Mouse (Mus musculus) heart, postnatal 25 days (tissue): ENCODE measurements around the gene Ppm1h. TPM values are rescaled to one million over a fixed set of nuclear protein-coding genes. Genes with fewer than 3 reads are reported as not detected.
"Not testable (repeated sequence)": the region's sequence is repeated elsewhere in the genome, so short reads cannot be mapped to it uniquely, and the experiment has no call there.

Experiments
- DNase-seq: peaks from one replicate; pipeline ENCODE4 v3.0.0; 2022; ENCODE audit warnings: low spot score
- intact Hi-C: fragments of 180-260 bp; cut with DNase I; formaldehyde crosslinking; loops from one replicate; pipeline ENCODE4 v1.15.1; 2025
- total RNA-seq, 2 experiments: library from RNA; stranded (reverse); gene quantifications; 2 replicates each; pipeline ENCODE4 v1.2.3; 2021

The Ppm1h gene
- total RNA-seq, 2 experiments from 2014 or later, result 6.8 to 7.3 TPM

DNA sequence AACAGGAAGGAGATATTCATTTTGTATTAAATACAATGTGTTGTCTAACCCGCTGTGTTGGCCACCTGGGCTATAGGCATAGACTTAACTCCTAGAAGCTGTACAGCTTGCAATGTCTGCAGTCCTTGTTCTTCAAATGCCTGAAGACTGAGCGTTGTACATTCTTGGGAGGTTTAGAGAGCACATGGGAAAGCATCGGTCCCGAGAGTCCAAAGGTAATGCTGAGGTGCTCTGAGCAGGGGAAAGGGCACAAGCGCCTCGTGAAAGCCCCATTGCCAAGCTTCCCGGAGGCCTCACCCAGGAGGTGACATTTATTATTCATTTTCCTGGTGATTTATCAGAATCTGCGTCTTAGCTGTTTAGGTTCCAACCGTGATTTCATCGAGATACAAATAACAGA is 261.0 kb downstream of the Ppm1h start:
- no peak for DNase-seq
- intact Hi-C loops, result no loop called here

DNA sequence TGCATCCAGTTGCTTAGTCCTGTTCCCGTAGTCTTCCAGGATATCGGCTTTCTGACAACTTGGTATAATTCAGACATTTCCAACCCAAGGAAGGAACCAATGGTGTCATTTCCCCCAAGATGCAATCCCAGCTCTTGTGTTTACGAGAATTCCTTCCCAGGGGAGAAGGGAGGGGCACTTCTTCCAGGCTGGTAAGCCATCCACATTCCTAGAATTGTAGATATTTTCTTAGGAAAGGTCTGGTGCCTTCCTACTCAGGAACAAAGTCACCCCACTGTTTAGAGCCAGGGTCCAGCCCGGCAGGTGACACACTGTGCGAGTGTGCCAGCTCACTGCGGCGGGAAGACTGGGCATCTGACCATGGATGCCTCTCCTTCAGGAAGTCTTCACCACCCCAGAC is 264.2 kb downstream of the Ppm1h start:
- intact Hi-C loops, result no loop called here
- DNase-seq, result no peak

DNA sequence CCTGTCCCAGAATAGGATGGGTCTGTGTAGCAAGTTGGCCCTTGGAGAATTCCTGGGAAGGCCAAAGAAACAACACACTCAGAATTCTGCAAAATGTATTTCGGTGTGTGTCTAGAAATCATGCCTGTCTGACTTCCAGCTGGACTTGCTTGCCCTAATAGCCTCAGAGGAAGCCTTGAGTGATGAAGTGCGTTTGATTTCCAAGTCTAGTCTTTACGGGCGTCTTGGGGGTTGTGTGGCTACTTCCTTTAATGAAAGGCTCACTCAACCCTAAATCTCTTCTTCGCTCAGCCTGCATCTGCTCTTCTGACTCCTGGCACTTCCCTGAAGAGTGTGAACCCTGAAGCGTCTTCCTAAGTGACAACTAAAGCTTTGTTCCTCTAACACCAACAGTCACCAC is 265.3 kb downstream of the Ppm1h start:
- intact Hi-C loops, result no loop called here

DNA sequence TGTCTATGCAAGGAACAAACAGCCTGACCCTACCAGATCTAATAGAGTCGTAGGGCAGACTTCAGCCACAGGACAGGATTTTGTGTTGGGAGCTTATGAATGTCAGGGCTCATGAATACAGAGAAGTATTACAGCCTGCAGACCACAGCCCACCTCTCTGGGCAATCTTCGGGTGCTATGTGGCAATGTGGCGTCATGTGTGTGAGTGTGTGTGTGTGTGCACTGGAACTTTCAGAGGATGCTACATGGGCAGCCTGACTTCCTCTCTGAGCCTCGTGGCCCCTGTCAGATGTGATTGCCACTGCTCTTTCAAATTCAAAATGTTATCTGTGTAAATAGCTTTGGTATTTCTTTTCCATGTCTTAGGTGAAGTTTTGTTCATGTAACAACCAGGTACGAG is 266.3 kb downstream of the Ppm1h start:
- intact Hi-C loops, result no loop called here
- no peak for DNase-seq

More for the DNA sequence above, 265.3 kb downstream of the Ppm1h start:
- no peak for DNase-seq

DNA sequence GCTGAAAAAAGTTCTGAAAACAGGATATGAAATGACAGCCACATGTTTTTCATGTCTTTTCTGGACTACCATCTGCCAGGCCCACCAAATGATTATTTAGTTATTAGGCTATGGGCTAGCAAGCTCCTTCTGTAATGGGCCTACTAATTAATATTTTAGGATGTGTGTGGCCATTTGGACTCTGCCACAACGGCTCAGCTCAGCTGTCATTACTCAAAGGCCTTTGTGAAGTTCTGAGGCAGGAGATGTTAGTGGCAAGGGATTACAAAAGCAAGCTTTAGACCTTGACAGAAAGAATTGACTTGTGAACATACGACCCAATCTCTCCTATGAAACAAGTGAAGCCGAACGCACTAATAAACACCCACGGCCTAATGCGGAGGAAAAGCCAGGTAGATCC is 272.4 kb downstream of the Ppm1h start:
- no peak for DNase-seq
- intact Hi-C loops, result no loop called here

DNA sequence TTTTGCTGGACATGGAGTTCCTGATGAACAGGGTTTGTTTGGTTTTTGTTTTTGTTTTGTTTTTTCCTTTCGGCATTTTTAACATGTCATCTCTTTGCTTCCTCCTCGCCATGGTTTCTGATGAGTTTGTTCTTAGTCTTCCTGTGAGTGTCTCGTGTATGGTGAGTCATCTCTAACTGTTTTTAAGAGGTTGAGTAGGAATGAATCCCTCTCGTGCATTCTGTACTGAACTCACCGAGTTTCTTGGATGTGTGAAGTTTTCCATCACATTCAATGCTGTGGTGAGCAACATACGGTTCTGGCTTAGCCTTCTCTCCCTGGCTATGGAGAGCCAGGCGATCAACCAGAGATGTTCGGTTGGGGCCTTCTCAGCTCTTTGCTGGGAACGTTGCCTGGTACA is 275.0 kb downstream of the Ppm1h start:
- DNase-seq, result no peak
- intact Hi-C loops, result no loop called here

DNA sequence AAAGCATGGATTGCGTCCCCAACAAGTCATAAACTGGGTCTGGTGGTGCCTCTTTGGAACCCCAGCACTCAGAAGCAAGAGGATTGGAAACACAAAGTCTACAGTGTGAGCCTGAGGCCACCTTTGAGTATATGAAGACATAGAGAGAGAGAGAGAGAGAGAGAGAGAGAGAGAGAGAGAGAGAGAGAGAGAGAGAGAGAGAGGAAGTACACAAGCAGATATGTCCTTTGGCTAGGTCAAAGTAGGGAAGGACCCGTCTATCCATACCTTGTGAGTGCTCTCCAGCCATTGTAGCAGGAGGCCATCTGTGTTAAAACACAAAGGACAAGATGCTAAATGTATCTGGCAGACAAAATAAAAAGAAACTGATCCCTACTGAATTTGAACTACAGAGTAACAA is 279.4 kb downstream of the Ppm1h start:
- no peak for DNase-seq
- intact Hi-C loops, result no loop called here

DNA sequence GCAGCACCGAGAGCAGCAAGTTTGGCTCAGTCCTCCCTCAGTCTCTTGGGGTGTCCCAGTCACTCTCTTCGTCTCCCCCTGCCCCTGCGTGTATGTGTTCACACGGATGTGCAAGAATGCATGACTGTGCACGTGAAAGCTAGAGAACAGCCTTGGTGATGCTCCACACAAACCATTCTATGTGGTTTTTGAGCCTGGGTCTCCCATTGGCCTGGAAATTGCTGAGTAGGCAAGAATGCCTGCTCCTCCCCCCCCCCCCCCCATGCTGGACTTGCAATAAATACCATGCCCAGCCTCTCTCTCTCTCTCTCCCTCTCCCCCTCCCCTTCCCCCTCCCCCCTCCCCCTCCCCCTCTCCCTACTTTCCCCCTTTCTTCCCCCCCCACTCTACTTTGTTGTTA is 280.1 kb downstream of the Ppm1h start:
- intact Hi-C loops, result no loop called here

DNA sequence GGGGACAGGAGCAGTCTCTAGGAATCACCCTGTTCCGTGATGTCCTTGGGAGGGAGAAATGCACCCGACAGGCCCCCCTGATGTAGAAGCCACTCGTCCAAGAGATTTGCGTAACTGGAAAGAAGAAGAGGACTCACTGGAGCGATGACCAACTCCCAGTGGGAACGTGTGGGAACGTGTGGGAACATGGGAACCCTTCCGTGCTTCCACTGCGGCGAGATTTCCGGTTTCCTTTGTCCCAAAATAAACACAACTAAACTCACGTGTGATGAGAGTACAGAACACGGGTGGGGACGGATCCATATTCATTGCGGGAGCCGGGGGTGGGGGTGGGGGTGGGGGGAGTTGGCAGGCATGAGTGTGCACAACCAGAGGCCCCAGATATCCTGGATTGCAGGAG is 281.7 kb downstream of the Ppm1h start:
- intact Hi-C loops, result loop anchor here (2.0 kb wide), 1 partner anchor 25 kb away; no protein-coding TSS in a partner anchor

More for the DNA sequence above, 280.1 kb downstream of the Ppm1h start:
- no peak for DNase-seq

DNA sequence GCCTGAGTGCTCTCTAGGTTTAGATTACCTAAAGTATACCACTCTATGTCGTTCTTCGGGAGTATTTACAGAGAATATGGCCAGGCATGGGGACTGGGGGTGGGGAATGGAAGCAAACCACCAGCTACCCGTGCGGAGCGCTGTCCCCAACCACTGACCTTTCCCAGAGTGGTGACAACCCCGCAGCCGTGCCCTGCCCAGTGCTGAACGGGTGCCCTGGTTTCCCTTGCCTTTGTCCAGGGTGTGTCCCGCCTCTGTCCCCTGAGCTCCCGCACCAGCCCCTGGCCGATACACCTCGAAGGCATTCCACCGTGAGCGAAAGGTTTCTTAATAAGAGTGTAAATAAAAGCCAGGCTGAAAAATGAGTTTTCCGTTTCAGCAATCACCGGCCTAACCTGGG is 282.2 kb downstream of the Ppm1h start:
- DNase-seq, result no peak
- intact Hi-C loops, result loop anchor here (2.0 kb wide), 1 partner anchor 24 kb away; no protein-coding TSS in a partner anchor

More for the DNA sequence above, 281.7 kb downstream of the Ppm1h start:
- DNase-seq, result peak; percentile 29

DNA sequence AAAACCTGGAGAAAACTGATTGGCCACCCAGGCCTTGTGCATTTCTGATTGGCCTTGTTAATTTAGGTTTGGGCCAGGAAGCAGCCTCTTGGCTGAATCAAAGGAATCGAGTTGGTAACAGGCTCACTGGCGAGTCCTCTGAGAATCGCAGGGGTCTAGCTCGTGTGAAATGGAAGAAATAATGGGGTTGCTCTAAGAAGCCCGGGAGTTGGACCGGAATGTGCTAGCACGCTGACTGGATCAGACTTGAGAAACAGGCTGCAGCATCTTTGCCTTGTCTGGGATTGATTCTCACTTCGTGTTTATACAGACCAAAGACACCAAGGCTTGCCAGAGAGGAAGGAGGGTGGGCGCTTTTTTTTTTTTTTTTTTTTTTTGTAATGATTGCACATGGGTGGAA is 282.9 kb downstream of the Ppm1h start:
- no peak for DNase-seq

DNA sequence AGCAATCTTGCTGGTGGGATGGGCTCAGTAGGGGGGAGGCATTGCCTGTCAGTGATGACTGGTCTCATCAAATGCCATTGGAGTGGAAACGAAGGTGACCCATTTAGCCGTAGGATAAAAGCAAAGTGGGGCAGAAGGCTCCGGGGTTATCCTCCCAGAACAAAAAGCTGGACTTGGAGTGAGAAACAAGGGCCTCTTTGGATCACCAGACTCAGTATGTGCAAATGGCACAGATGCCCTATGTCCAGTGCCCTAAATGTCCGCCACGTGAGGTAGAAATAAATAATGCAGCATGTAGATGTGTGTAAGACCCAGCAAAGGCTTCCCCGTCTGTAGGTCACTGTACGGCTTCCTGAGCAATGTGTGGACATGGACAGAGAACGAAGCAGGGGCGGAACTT is 284.1 kb downstream of the Ppm1h start:
- intact Hi-C loops, result no loop called here
- DNase-seq, result no peak

More for the DNA sequence above, 282.9 kb downstream of the Ppm1h start:
- intact Hi-C loops, result loop anchor here (2.0 kb wide), 1 partner anchor 23 kb away; no protein-coding TSS in a partner anchor

DNA sequence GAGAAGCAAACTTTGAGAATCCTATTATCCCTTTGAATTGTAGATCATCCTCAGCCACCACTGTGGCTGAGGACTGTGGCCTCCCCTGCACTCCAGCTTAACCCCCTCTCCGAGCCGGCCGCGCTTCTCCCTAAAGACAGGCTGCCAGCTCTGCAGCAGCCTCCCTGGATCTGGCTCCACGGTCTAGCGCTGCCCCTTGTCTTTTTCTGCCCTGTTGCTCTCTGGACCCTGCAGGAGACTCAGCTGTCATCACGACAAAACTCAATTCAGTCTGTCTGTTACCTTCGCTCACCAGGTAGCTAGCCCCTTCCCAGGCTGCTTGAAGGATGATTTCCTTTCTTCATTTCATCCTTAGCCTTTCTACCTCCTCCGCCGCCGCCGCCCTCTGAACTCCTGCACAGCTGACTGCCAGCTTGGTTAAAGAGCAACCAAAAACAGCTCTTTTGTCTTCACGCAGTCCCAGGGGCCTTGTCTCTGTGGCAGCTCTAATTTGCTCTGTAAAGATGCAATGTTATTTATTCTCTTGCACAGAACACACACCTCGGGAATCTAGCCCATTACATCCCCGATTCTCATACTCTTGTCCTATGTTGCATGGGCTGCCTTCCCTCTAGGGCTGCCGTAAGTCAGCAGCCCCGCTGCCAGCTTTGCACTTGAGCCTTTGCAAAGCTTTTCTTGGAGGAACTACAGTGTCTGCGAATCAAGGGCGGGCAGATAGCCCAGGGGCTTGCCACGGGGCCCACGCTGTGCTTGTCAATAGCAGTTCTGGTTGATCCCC is 285.1 kb downstream of the Ppm1h start:
- intact Hi-C loops, result no loop called here

DNA sequence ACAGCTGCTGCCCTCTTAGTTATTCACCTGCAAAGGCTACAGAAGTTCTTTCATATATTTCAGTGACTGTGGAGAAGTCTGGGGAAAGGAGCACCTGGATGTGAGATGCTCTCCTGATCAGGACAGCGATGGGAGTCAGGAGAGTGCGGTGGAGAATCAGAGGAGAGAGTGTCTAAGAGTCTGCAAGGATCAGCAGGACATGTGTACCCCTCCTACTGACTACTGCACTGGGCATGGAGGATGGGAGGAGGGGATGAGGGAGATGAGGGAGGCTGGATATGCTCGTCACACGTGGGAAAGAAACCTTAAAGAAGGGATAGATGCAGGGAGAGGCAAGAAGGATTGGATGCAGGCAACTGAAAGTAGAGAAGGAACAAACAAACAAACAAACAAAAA is 285.7 kb downstream of the Ppm1h start:
- DNase-seq, result no peak
- intact Hi-C loops, result no loop called here

More for the DNA sequence above, 285.1 kb downstream of the Ppm1h start:
- no peak for DNase-seq

DNA sequence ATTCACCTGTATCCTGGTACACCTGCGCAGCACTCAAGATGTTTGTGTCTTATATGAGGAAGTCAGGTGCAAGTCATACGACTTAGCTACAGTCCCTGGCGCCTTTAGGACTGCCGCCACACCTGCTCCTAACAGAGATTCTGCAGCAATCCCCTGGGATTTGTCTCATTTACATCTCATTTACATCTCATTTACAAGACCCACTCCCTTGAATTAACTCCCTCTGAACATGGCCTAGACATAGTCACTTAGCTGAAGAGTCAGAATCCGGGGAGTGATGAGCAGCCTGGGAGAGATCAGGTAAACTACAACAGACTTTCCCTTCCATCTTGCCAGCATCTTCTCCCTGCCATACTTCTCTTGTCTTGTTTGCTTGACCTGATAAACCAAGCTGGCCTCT is 287.1 kb downstream of the Ppm1h start:
- intact Hi-C loops, DNase-seq: not testable (repeated sequence)

DNA sequence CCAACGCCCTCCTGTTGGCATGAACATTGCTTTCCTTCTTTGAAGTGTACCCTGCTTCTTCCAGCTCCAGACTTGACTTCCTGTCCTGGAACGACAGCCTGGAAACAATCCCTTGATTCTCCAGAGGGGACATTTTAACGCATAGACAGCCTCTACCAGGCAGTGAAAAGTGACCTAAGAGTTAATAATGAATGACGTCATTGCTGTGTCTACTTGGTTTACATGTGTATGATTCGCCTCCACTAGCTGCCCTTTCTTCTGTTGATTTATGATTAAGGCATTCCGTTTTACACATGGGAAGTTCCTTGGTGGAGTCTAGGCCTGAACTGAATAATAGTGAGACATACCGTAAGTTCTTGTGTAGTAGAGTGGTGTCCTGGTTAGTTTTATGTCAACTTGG is 287.9 kb downstream of the Ppm1h start:
- no peak for DNase-seq
- intact Hi-C loops, result no loop called here

DNA sequence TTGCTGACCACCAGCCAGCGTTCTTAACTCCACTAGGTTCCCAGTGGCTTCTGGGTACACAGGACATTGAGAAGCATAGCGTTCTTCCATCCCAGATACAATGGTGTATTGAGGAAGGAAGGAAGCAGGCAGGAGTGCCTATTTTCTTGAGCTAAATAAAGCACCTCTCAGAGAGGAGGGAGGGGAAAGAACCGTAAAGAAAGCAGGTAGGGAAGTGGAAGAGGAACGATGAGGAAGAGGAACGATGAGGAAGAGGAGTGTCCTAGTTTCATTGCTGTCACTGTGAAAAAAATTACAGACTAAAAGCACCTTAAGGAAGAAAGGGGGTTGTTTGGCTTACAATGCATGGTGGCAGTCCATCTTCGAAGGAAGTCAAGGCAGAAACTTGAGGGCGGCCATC is 291.6 kb downstream of the Ppm1h start:
- intact Hi-C loops, result no loop called here
- DNase-seq, result no peak

DNA sequence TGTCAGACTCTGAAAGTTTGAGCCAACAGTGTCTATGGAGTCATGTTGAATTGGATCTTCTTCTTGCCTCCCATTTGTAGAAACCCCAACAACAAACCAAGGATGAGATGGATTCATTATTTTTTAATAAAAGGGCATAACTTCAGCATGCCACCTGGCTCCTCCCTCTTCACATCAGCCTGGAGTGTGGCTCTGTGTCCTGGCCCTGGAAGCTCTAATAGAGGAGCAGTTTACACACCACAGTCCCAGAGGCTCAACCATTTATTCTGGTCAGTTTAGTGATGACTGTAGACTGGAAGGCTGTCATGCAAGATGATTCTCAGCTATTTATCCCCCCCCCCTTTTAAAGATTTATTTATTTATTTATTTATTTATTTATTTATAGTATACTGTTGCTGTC is 294.7 kb downstream of the Ppm1h start:
- intact Hi-C loops, result no loop called here
- DNase-seq, result no peak

DNA sequence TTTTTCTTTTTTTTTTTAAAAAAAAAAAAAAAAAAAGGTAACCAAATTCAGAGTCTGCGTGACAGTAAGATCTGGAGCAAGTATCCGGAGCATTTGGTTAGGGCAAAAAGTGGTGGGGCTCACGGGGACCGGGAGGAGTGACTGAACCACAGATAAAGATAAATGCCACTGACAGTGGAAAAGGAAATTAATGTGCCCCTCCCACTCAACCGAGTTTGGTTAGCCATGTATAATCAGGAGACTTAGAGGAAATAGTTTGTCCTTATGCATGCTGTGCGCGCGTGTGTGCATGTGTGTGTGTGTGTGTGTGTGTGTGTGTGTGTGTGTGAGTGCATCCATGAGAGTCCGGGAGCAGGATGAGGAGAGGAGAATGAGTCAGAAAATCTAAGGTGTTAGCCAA is 297.5 kb downstream of the Ppm1h start:
- DNase-seq, result no peak
- intact Hi-C loops, result no loop called here

DNA sequence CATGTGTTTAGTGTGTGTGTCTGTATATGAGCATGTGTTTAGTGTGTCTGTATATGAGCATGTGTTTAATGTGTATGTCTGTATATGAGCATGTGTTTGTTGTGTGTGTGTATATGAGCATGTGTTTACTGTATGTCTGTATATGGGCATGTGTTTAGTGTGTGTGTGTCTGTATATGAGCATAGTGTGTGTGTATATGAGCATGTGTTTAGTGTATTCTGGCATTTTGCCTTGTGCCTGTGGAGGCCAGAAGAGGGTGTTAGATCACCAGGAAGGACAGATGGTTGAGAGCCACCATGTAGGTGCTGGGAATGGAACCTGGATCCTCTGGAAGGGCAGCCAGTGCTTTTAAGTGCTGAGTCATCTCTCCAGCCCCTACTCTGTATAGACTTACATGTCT is 300.8 kb downstream of the Ppm1h start:
- intact Hi-C loops, result no loop called here
- no peak for DNase-seq

DNA sequence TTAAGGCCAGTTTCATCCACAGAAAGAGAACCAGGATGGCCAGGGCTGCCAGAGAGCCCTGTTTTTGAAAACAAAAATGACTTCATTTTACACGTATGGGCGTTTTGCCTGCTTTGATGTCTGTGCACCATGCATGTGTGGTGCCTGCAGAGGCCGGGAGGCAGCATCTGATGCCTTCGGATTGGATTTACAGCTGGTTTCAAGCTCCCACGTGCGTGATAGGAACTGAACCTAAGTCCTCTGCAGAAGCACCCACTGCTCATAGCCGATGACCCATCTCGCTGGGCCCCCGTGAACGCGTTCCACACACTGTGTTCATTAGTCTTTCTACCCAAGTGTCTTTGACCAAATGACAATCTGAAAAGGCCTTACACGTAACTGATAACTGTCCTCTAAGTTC is 301.6 kb downstream of the Ppm1h start:
- no peak for DNase-seq
- intact Hi-C loops, result no loop called here
